Mouse (Mus musculus): ENCODE measurements around the gene Rasl10b.

DNA sequence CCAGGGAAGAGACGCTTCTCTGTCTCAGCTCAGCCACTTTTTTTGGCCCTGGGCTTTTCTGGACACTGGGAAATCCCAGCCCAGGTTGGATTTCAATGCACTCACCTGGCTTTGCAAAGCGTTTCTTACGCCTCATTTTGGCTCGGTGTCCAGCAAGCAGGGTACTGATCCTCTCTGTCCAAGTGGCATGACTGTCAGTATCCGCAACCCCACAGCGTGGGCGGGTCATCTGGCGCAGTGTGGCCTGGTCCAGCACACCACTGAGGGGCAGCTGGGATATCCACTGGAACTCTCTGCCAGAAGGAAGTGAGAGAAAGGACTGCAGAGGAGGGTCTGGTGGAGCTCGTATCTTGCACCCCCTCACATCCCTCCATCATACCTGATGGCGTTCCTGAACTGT, 42.3 kb downstream of the Rasl10b start:
- TF ChIP-seq CTCF (conservative IDR thresholded peaks at IDR 0.05; ENCODE audit: low read length) = no peak
- no peak for TF ChIP-seq POU5F1 (IDR thresholded peaks at IDR 0.05; ENCODE audit: borderline replicate concordance, low read length)

Measured in E14TG2a.4 (cell line).